Mouse (Mus musculus) stomach, postnatal 0 days (tissue): ENCODE results near the gene Gm20671. TPM values are rescaled to one million over a fixed set of nuclear protein-coding genes. Genes with fewer than 3 reads are reported as not detected.

Source experiments
- ATAC-seq: fragments of 200-750 bp; cut with Nextera tagmentation; 2 replicates; pipeline ENCODE4 v1.8.0; 2017; ENCODE audit not compliant: low FRiP score, low TSS enrichment
- DNase-seq: peaks from one replicate; pipeline ENCODE4 v3.0.0-alpha.2; 2016; ENCODE audit warnings: low spot score
- H3K27ac ChIP-seq: fragments of 300-500 bp; sonication (generic); replicated peaks from 2 replicates; pipeline ENCODE4 v1.5.1; 2014; ENCODE audit warnings: mild to moderate bottlenecking, control low read depth
- H3K27me3 ChIP-seq: fragments of 300-500 bp; sonication (generic); 2 replicates; pipeline ENCODE4 v1.6.1; 2014; ENCODE audit warnings: low read length; ENCODE audit not compliant: control insufficient read depth, insufficient read depth
- H3K36me3 ChIP-seq: fragments of 300-500 bp; sonication (generic); 2 replicates; pipeline ENCODE4 v1.6.1; 2014; ENCODE audit warnings: low read length, mixed read lengths; ENCODE audit not compliant: control insufficient read depth, insufficient read depth
- H3K4me1 ChIP-seq: fragments of 300-500 bp; sonication (generic); replicated peaks from 2 replicates; pipeline ENCODE4 v1.6.1; 2014; ENCODE audit warnings: antibody characterized with exemption; ENCODE audit not compliant: control insufficient read depth, insufficient read depth
- H3K4me2 ChIP-seq: fragments of 300-500 bp; sonication (generic); replicated peaks from 2 replicates; pipeline ENCODE4 v1.6.1; 2014; ENCODE audit warnings: low read depth, mild to moderate bottlenecking, control low read depth, moderate library complexity
- H3K4me3 ChIP-seq: fragments of 300-500 bp; sonication (generic); 2 replicates; pipeline ENCODE4 v1.5.1; 2014; ENCODE audit warnings: low read depth, low read length, control low read depth
- H3K9ac ChIP-seq: fragments of 300-500 bp; sonication (generic); 2 replicates; pipeline ENCODE4 v1.6.1; 2014; ENCODE audit warnings: mild to moderate bottlenecking, low read length, control low read depth, mixed read lengths
- H3K9me3 ChIP-seq: fragments of 300-500 bp; sonication (generic); 2 replicates; pipeline ENCODE4 v1.6.1; 2016; ENCODE audit warnings: low read length; ENCODE audit not compliant: control insufficient read depth
- CTCF ChIP-seq: IDR thresholded peaks from 2 replicates; pipeline ENCODE4 v1.5.1; 2016; ENCODE audit warnings: antibody characterized with exemption, low read depth, mild to moderate bottlenecking, moderate library complexity
- EP300 ChIP-seq: optimal IDR thresholded peaks from 2 replicates; pipeline ENCODE3; 2016; ENCODE audit warnings: antibody characterized with exemption
- WGBS: fragments of 180-500 bp; shearing (Covaris S2); extraction: QIAGEN DNeasy Blood & Tissue Kit; methylation state at CpG from one replicate; pipeline ENCODE4 v1.1.7; 2014; 5-methylcytosine and 5-hydroxymethylcytosine counted together
- polyA plus RNA-seq: library from polyadenylated mRNA; unstranded; fragments of >200 nt; fragmentation: Nextera tagmentation; extraction: Ambion mirVana; gene quantifications from 2 replicates; pipeline ENCODE4 v1.2.1, GENCODE M21; 2015

The Gm20671 gene
- polyA plus RNA-seq, 1 experiment from 2014 or later = not detected

GRCm38 (mm10) chr5:32759662-32760061, 67.2 kb downstream of the Gm20671 start:
- Histone ChIP-seq H3K9me3 (no peaks in the 10 kb centered on the region), H3K9ac (no peak overlapping the region), H3K27me3 (no peaks in the 10 kb centered on the region), H3K4me3 (no peak overlapping the region), H3K27ac (no peak overlapping the region), H3K4me1 (no peaks in the 10 kb centered on the region), H3K4me2 (no peak overlapping the region), H3K36me3 (no peaks in the 10 kb centered on the region)
- ATAC-seq (no peak), DNase-seq (no peak)
- WGBS = 78% methylated on average over 2 of the region's 2 CpGs
- TF ChIP-seq CTCF = no peak
- TF ChIP-seq EP300 = no peak

GRCm38 (mm10) chr5:32756141-32756540, 70.8 kb downstream of the Gm20671 start:
- no peak for TF ChIP-seq EP300
- no peak for TF ChIP-seq CTCF
- DNase-seq = no peak
- Histone ChIP-seq H3K36me3 (no peaks in the 10 kb centered on the region), H3K27me3 (no peaks in the 10 kb centered on the region), H3K9me3 (no peaks in the 10 kb centered on the region), H3K27ac (no peak overlapping the region), H3K4me1 (no peaks in the 10 kb centered on the region), H3K9ac (no peak overlapping the region), H3K4me2 (no peak overlapping the region), H3K4me3 (no peak overlapping the region)
- ATAC-seq = no peak
- WGBS = 93% methylated on average over 8 of the region's 8 CpGs

- ATAC-seq (no peak), DNase-seq (no peak)
- TF ChIP-seq CTCF (no peak), EP300 (no peak)
- H3K9me3 ChIP-seq = no peaks in the 10 kb centered on the region
- H3K9ac ChIP-seq = no peak overlapping the region
- H3K27me3 ChIP-seq = no peaks in the 10 kb centered on the region
- H3K36me3 ChIP-seq = no peaks in the 10 kb centered on the region
- no peak overlapping the region for H3K4me2 ChIP-seq
- H3K27ac ChIP-seq = no peak overlapping the region
- no peak overlapping the region for H3K4me3 ChIP-seq
- no peaks in the 10 kb centered on the region for H3K4me1 ChIP-seq
- WGBS = 45% methylated on average over 2 of the region's 2 CpGs
Measured at GRCm38 (mm10) chr5:32751736-32752135, 75.2 kb downstream of the Gm20671 start.

GRCm38 (mm10) chr5:32748936-32749335, 78.0 kb downstream of the Gm20671 start:
- WGBS = 64% methylated on average over 6 of the region's 6 CpGs

GRCm38 (mm10) chr5:32747650-32748375, 79.1 kb downstream of the Gm20671 start:
- no peak overlapping the region for H3K4me2 ChIP-seq
- DNase-seq = peak; percentile 45
- ATAC-seq = no peak
- H3K9me3 ChIP-seq = no peaks in the 10 kb centered on the region
- TF ChIP-seq CTCF (peak; percentile 94), EP300 (no peak)
- no peak overlapping the region for H3K27ac ChIP-seq
- H3K9ac ChIP-seq = no peak overlapping the region
- H3K4me1 ChIP-seq = peaks cover 5% of the 10 kb centered on the region; the same call in 1 of the 2 replicates
- H3K4me3 ChIP-seq = no peak overlapping the region
- 58% methylated on average over 6 of the region's 6 CpGs for WGBS
- H3K36me3 ChIP-seq = no peaks in the 10 kb centered on the region
- no peaks in the 10 kb centered on the region for H3K27me3 ChIP-seq

More at GRCm38 (mm10) chr5:32748936-32749335, 78.0 kb downstream of the Gm20671 start:
- Histone ChIP-seq H3K27ac (no peak overlapping the region), H3K4me2 (no peak overlapping the region), H3K9me3 (no peaks in the 10 kb centered on the region), H3K4me3 (no peak overlapping the region), H3K4me1 (peaks cover 5% of the 10 kb centered on the region; the same call in 1 of the 2 replicates), H3K9ac (no peak overlapping the region), H3K27me3 (no peaks in the 10 kb centered on the region), H3K36me3 (no peaks in the 10 kb centered on the region)
- DNase-seq (no peak), ATAC-seq (no peak)
- TF ChIP-seq CTCF = no peak
- TF ChIP-seq EP300 = no peak
